Mouse (Mus musculus): Measurements from ENCODE around the gene Haus8.
"Not testable (repeated sequence)": the region's sequence is repeated elsewhere in the genome, so short reads cannot be mapped to it uniquely, and the experiment has no call there.

DNA sequence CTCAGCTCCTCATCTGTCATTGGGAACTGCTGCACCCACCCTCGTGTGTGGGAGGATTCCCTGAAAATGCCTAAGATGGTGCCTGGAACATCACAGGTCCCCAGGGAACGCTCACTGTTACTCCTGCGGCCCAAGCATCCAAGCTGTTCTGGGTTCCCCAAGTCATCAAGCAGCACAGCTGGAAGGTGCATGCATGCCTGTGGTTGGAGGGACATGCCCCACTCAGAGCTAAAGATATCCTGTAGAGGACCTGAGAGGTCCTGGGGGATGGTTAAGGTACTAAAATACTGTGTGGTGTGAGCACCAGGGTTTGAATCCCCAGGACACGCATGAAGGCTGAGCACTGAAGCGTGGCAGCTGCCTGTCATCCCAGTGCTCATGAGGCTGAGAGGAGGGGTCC, 45.9 kb upstream of the Haus8 start:
- TF ChIP-seq CTCF (IDR thresholded peaks at IDR 0.05; ENCODE audit: extremely low read depth, insufficient read length, insufficient replicate concordance, low read depth, low read length); POLR2A (IDR thresholded peaks at IDR 0.05; ENCODE audit: low read depth, low read length): not testable (repeated sequence)
